Mouse (Mus musculus) liver, embryonic 16.5 days (tissue): ENCODE data around the gene Atp8a1. TPM values are rescaled to one million over a fixed set of nuclear protein-coding genes. Genes with fewer than 3 reads are reported as not detected.

Experiments
- ATAC-seq: fragments of 200-750 bp; cut with Nextera tagmentation; 2 replicates; pipeline ENCODE4 v1.8.0; 2017; ENCODE audit warnings: low read depth, mild to moderate bottlenecking, moderate number of reproducible peaks, moderate library complexity
- H3K27ac ChIP-seq: fragments of 300-500 bp; sonication (generic); 2 replicates; pipeline ENCODE4 v1.5.1; 2014; ENCODE audit warnings: mild to moderate bottlenecking, low read length
- H3K27me3 ChIP-seq: fragments of 300-500 bp; sonication (generic); 2 replicates; pipeline ENCODE4 v1.6.1; 2014; ENCODE audit warnings: low read depth, low read length, mixed read lengths; ENCODE audit not compliant: control insufficient read depth, insufficient read depth
- H3K36me3 ChIP-seq: fragments of 300-500 bp; sonication (generic); 2 replicates; pipeline ENCODE4 v1.6.1; 2014; ENCODE audit warnings: mild to moderate bottlenecking; ENCODE audit not compliant: control insufficient read depth, insufficient read depth
- H3K4me1 ChIP-seq: fragments of 300-500 bp; sonication (generic); 2 replicates; pipeline ENCODE4 v1.6.1; 2014; ENCODE audit warnings: low read depth, low read length, mixed read lengths; ENCODE audit not compliant: control insufficient read depth
- H3K4me2 ChIP-seq: fragments of 300-500 bp; sonication (generic); 2 replicates; pipeline ENCODE4 v1.6.1; 2014; ENCODE audit warnings: low read depth, low read length, mixed read lengths
- H3K4me3 ChIP-seq: fragments of 300-500 bp; sonication (generic); 2 replicates; pipeline ENCODE4 v1.5.1; 2014; ENCODE audit warnings: low read depth, mild to moderate bottlenecking, low read length
- H3K9ac ChIP-seq: fragments of 300-500 bp; sonication (generic); 2 replicates; pipeline ENCODE4 v1.6.1; 2014; ENCODE audit warnings: low read depth, low read length
- H3K9me3 ChIP-seq: fragments of 300-500 bp; sonication (generic); replicated peaks from 2 replicates; pipeline ENCODE4 v1.6.1; 2016; ENCODE audit warnings: low read length; ENCODE audit not compliant: control insufficient read depth
- WGBS: fragments of 180-500 bp; shearing (Covaris S2); extraction: QIAGEN DNeasy Blood & Tissue Kit; methylation state at CpG from one replicate; pipeline ENCODE4 v1.1.7; 2014; ENCODE audit not compliant: insufficient replicate concordance; 5-methylcytosine and 5-hydroxymethylcytosine counted together
- polyA plus RNA-seq: library from polyadenylated mRNA; unstranded; fragments of >200 nt; fragmentation: Nextera tagmentation; extraction: Ambion mirVana; gene quantifications from 2 replicates; pipeline ENCODE4 v1.2.1, GENCODE M21; 2015

The Atp8a1 gene
- polyA plus RNA-seq, 1 experiment from 2014 or later: 40.9 TPM

DNA sequence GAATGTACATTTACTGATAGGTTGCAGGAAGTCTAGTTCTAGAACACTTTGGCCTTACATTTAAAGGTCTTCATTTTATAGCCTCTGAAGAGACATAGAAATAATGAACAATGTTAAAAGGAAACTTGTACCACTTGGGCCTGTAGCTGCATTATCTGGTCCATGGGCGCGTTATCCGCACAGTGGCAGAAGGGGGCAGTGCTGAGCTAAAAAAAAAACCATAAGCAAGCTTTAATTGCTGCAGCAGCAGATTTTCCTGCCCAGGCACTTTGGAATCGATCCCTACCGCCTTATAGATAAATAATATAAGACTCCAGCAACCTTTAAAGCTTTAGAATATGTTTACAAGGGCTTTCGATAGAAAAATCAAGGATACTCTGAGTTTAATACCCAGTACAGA, 91.1 kb downstream of the Atp8a1 start:
- Histone ChIP-seq H3K27ac (no peak overlapping the region), H3K9ac (no peak overlapping the region), H3K9me3 (no peaks in the 10 kb centered on the region), H3K4me2 (no peak overlapping the region), H3K4me1 (no peaks in the 10 kb centered on the region), H3K27me3 (no peaks in the 10 kb centered on the region), H3K36me3 (peaks cover 20% of the 10 kb centered on the region), H3K4me3 (no peak overlapping the region)
- WGBS: 26% methylated on average over 6 of the region's 6 CpGs
- no peak for ATAC-seq

DNA sequence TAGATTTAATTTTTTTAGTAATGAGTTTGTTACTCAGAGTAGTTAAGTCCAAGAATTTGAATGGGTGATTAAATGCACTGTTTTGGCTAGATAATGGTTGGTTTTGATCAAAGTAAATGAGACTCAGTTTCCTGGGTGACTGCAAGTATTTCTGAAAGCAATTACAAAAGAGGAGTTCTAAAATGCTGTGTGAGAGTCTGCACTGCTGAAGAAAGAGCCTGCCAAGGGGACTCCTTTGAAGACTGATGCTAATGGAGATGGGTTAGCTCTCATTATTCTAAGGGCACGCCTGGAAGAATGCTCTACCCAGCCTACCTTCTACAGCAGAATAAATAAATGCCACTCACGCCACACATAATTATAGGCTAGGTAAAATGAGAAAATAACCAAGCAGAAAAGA, 94.2 kb downstream of the Atp8a1 start:
- Histone ChIP-seq H3K9me3 (no peaks in the 10 kb centered on the region), H3K27me3 (no peaks in the 10 kb centered on the region), H3K4me1 (no peaks in the 10 kb centered on the region), H3K9ac (no peak overlapping the region), H3K36me3 (peaks cover 20% of the 10 kb centered on the region), H3K27ac (no peak overlapping the region), H3K4me3 (no peak overlapping the region), H3K4me2 (no peak overlapping the region)
- ATAC-seq: no peak
- 77% methylated on average over 2 of the region's 2 CpGs for WGBS

DNA sequence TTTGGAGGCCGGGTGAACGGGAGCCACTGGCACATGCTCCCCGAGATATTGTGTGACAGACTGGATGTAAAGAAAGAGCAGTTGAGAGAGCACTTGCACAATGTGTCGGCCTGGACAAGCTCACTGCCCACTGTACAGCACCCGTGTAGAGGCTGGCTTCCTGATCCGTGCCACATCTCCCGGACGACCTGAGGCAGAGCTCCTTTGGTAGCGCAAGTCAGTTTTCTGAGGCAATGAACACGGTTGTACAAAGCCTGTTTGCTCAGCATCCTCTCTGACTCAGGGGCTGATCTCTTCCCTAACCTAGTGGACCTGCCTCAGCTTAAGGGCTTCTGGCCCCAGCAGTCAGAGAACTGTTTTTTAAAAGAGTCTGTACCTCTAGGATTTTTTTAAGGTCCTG, 94.6 kb downstream of the Atp8a1 start:
- WGBS: 89% methylated on average over 10 of the region's 10 CpGs
- Histone ChIP-seq H3K27me3 (no peaks in the 10 kb centered on the region), H3K9me3 (no peaks in the 10 kb centered on the region), H3K4me1 (no peaks in the 10 kb centered on the region), H3K4me3 (no peak overlapping the region), H3K27ac (no peak overlapping the region), H3K4me2 (no peak overlapping the region), H3K9ac (no peak overlapping the region), H3K36me3 (peaks cover 23% of the 10 kb centered on the region)
- ATAC-seq: no peak

DNA sequence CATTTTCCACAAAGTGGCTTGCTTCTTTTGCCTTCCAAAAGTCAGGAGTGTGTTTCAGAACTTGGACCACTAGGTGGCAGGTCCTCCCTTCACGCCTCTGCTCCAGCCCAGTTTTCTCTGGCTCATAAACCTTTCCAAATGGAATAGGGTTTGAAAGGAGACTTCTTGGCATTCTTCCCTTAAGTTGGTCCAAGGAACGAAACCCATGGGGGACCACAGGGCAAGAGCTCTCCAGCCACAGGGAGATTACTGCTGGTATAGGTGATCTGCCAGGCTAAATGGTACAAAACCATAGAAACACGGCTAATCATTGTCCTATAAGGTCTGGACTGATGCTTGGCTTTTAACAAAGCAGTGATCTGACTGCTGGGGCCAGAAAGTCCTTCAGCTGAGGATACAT, 95.2 kb downstream of the Atp8a1 start:
- no peak for ATAC-seq
- WGBS: 73% methylated on average over 3 of the region's 3 CpGs
- no peak overlapping the region for H3K27ac ChIP-seq
- H3K27me3 ChIP-seq: no peaks in the 10 kb centered on the region
- no peaks in the 10 kb centered on the region for H3K4me1 ChIP-seq
- H3K4me2 ChIP-seq: no peak overlapping the region
- H3K9ac ChIP-seq: no peak overlapping the region
- no peak overlapping the region for H3K4me3 ChIP-seq
- peaks cover 28% of the 10 kb centered on the region for H3K36me3 ChIP-seq
- H3K9me3 ChIP-seq: no peaks in the 10 kb centered on the region

DNA sequence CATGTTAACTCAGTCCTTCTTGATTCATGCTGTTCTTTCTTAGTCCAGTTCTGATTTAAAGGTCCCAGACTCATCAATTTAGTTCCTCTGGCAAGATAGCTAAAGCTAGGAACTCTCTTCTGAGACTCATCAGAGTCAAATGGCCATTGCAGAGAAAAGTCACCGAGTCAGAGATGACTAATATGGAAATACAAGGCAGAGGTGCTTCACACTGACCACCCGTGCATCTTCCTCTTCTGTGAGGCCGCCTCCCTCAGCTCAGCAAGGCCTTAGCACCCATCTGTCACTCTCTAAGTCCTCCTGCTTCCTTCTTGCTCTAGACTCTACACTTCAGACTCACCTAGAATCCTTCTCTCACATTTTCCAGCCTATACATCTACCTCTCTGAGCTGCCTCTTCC, 108.0 kb downstream of the Atp8a1 start:
- H3K27ac ChIP-seq: no peak overlapping the region
- no peak overlapping the region for H3K4me2 ChIP-seq
- no peaks in the 10 kb centered on the region for H3K4me1 ChIP-seq
- no peak overlapping the region for H3K4me3 ChIP-seq
- WGBS: 65% methylated on average over 3 of the region's 3 CpGs
- no peak for ATAC-seq
- no peak overlapping the region for H3K9ac ChIP-seq
- no peaks in the 10 kb centered on the region for H3K9me3 ChIP-seq
- H3K27me3 ChIP-seq: no peaks in the 10 kb centered on the region
- peaks cover 26% of the 10 kb centered on the region for H3K36me3 ChIP-seq

DNA sequence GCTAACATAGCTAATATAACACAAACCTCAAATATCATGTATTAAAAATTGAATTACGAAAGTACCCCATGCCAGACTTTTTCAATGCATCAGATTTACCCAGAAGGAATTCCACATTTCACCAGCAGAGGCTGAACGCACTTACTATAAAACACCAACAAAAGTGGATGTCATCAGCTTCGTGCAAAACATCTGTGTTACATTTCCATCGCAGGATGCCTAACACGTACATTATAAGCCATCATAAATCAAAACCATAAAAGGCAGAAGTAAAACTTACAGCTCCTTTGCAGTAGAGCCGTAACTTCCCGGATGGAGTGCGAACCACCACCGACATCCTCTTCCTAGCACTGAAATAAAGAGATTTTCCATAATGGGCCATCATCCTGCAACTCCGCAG, 109.1 kb downstream of the Atp8a1 start:
- 89% methylated on average over 10 of the region's 10 CpGs for WGBS
- ATAC-seq: no peak
- H3K4me2 ChIP-seq: no peak overlapping the region
- no peak overlapping the region for H3K9ac ChIP-seq
- no peaks in the 10 kb centered on the region for H3K27me3 ChIP-seq
- H3K9me3 ChIP-seq: no peaks in the 10 kb centered on the region
- H3K36me3 ChIP-seq: peaks cover 18% of the 10 kb centered on the region
- H3K4me1 ChIP-seq: no peaks in the 10 kb centered on the region
- H3K4me3 ChIP-seq: no peak overlapping the region
- H3K27ac ChIP-seq: no peak overlapping the region

DNA sequence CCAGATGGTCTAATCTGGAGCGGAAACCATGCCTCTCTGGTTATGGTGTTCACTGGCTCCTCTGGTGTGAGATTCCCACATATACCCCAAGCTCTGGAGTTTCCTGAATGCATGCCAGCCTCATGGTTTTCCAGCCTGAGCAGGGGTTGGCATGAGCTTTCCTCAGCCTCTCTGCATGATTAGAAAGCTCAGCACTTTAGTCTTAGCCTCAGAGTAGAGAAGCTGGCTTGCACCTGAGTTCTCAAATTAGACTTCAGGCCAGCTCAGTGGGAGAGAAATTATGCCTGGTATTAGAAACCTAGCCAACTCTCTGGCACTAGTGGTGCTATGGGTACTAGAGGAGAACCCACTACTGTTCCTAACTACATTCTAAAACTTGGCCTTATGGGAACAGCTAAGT, 111.5 kb downstream of the Atp8a1 start:
- Histone ChIP-seq H3K27me3 (no peaks in the 10 kb centered on the region), H3K4me1 (no peaks in the 10 kb centered on the region), H3K9ac (no peak overlapping the region), H3K9me3 (no peaks in the 10 kb centered on the region), H3K36me3 (peaks cover 12% of the 10 kb centered on the region; the same call in 1 of the 2 replicates), H3K4me3 (no peak overlapping the region), H3K4me2 (no peak overlapping the region), H3K27ac (no peak overlapping the region)
- WGBS: 96% methylated on average over 1 of the region's 1 CpGs
- ATAC-seq: no peak

DNA sequence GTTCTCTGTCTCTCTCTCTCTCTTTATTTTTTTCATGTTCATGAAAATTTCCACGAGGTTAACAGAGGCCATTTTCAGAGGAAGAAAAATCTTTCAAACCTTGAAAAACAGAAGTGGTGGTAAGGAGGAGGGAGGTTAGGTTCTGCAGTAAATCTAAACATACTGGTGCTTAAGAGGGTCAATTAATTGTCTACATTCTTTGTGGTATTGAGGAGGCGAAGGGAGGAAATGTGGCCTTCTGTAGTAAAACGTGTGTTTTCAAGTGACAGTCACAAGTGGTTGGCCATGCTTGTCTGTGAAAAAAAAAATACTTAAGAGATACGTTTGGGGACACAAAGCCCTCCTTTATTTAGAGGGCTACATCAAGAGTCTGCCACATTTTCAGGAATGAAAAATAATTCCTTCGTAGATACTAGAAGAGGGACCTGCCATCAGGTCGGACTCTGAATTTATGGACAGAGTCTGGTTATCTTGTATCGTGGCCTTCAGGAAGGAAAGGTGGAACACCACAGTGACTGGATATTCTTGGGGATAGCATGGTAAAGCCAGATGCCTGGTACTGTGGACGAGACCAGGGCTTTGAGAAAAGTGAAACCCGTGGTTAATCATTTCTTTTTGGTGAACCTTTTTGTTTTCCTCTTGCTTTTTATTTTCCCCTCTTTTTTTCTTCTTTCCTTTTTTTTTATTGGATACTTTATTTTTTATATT, 113.5 kb downstream of the Atp8a1 start:
- Histone ChIP-seq H3K4me3 (no peak overlapping the region), H3K9ac (no peak overlapping the region), H3K36me3 (peaks cover 22% of the 10 kb centered on the region), H3K9me3 (no peaks in the 10 kb centered on the region), H3K4me1 (no peaks in the 10 kb centered on the region), H3K27me3 (no peaks in the 10 kb centered on the region), H3K27ac (no peak overlapping the region), H3K4me2 (no peak overlapping the region)
- 51% methylated on average over 9 of the region's 9 CpGs for WGBS
- no peak for ATAC-seq

DNA sequence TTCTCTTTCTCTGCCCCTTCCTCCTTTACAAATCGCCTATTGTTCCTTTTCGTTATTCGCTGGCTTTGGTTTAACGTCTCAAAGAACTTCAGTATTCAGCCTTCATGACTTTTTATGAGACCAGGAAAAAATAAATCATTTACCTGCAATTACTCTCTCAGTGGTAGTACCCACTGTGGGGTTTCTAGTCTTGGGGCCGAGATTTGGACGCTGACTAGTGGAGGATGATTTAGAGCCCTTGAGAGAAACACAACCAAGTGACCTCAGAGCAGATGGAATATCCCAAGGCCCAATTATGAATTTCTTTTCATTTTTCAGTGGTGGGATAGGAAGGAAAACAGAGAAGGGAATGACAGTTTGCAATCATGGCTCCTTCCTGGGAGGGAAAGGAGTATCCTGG, 114.1 kb downstream of the Atp8a1 start:
- Histone ChIP-seq H3K4me2 (no peak overlapping the region), H3K4me1 (no peaks in the 10 kb centered on the region), H3K27ac (no peak overlapping the region), H3K27me3 (no peaks in the 10 kb centered on the region), H3K9me3 (no peaks in the 10 kb centered on the region), H3K36me3 (peaks cover 22% of the 10 kb centered on the region), H3K9ac (no peak overlapping the region), H3K4me3 (no peak overlapping the region)
- 77% methylated on average over 6 of the region's 6 CpGs for WGBS
- ATAC-seq: no peak
